Mouse (Mus musculus): ENCODE measurements around the gene Cyth3.

Cyth3 gene

DNA sequence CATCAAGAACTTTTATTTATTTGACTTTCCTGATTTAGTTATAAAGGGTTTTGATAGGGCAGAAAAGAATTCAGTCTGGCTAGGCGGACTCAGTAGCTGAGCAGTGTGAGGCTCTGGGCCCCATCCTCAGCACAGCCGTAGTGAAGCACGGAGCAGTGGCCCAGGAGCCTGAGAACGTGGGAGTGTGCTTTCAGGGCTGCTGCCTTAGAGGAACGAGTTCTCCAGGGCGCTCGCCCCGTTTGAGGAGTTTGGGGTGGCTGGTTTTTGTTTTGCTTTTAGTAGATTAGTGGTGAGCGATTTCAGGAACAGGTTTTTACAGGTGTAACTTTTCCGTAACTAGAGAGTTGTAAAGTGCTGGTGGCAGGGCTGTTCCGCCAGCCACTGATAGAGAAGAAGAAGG, 13.1 kb downstream of the Cyth3 start:
- no peak for DNase-seq (ENCODE audit: inconsistent ontology term)

DNA sequence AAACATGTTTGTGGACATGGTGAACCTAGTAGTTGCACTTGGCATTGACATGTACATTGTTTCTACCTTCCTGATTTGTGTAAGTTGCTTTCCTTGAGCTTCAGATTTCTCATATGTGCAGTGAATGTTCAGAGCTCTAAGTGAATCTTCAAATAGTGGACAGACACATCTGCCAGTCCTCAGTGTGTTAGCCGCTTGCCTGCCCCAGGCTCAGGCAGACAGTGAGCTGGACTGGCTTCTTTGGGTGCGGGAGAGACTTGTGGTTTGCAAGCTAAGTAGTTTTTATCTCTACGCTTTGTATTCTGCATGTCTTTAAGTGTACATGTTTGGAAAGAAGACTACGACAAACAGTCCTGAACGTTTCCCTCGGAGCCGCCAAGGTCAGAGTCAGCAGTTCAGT, 13.9 kb downstream of the Cyth3 start:
- no peak for DNase-seq (ENCODE audit: inconsistent ontology term)

DNA sequence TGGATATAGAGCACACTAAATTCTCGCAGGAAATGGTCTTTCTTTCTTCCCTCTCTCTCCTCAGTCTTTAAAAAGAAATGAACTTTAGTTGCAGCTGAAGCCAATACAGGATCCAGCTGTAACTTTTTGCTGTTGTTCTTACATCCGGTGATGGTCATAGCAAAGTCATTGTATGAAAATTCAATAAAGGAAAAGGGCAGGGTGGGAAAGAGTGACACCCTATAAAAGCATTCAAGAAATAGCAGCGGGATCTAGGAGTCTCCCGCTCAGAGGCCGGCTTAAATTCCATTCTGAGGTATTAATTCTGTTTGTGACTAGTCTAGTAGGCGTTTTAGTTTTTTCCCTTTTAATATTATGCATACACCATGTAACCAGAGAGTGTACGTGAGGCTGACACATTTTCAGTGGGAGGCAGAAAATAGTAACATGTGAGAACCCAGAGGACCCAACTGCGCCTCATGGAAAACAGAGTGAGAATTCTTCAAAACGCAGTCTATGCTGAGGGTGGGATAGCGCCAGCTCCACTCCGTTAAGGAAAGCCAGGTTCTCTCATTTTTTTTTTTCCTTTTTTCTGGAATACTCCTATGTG, 15.7 kb downstream of the Cyth3 start:
- DNase-seq (ENCODE audit: inconsistent ontology term): no peak

DNA sequence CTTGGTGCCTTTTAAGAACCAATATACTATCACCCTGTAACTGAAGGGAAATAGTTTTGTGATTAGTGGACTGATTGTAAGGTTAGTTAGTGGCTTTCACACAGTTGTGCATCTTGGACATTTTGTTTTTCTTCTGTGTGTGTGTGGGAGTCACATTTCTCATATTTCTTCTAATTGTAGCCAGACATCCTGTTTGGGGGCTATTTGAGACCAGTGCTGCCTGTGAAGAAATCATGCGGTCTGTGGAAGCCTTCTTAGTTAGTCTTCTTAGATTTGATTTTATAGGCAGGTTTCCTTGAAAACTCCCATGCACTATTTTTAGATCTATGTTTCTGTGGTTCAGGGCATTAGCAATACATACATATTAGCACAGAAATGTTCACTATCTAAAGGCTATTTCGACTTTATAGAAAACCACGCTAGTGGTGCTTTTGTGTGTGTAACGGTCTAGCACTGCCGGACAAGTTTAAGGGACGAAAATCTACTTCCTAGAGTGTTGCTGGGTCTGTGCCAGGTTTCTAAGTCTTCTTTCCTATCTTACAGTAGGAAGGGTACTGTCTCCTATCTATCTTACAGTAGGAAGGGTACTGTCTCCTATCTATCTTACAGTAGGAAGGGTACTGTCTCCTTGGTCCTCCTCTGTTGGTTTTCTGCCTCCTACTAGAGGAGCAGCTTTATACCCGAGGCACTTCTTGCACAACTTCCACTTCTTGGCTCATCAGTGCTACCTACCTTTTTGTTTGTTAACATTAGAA, 16.4 kb downstream of the Cyth3 start:
- no peak for DNase-seq (ENCODE audit: inconsistent ontology term)

DNA sequence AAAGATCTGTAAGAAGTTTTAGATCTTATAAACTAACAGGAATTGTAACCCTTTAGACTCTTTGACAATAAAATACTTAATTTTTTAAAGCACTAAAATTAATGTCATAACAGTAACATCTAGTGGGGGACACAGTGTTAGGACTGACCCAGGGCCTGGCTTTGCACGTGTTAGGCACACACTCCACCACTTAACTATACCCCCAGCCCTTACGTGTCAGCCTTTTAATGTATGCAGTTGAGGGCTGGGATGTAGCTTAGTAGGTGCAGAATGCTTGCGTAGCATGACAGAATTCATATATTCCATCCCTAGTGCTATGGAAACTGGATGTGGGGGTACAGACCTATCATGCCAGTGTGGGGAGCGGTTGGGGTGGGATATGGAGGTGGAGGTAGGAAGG, 17.1 kb downstream of the Cyth3 start:
- no peak for DNase-seq (ENCODE audit: inconsistent ontology term)

DNA sequence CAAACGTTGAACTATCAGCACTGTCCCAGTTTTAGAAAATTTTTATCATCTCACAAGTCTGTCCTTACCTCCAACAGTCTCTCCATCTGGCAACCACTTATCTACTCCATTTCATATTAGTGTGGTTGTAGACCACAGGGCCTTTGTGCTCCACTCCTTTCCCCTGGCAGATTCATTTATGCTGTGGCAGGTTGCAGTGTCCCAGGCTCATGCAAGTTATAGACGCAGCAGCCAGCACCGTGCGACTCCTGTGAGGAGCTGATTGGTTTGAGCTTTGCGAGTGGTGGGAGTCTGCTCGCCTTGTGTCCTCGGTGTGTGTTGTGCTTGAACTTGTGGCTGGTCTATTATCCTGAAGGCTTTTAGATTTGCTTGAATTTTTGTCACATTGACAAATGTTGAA, 17.6 kb downstream of the Cyth3 start:
- DNase-seq (ENCODE audit: inconsistent ontology term): no peak

DNA sequence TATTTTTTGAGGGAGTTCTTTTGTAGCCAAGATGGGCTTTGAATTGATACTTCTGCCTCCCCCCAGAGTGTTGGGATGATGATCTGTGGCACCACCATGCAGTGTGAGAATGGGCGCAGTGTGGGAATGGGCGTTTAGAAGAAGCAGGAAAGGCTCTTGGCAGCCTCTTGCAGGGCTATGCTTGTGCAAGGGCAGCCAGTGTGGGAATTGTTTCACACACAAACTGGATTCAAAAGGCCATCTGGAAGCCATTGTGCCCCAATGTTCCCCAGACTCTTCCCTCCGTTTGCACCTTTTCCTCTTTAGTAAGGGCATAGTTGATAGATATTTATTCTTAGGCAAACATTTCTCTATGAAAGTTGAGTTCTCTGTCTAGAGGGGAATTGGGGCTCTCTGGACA, 19.3 kb downstream of the Cyth3 start:
- no peak for DNase-seq (ENCODE audit: inconsistent ontology term)

DNA sequence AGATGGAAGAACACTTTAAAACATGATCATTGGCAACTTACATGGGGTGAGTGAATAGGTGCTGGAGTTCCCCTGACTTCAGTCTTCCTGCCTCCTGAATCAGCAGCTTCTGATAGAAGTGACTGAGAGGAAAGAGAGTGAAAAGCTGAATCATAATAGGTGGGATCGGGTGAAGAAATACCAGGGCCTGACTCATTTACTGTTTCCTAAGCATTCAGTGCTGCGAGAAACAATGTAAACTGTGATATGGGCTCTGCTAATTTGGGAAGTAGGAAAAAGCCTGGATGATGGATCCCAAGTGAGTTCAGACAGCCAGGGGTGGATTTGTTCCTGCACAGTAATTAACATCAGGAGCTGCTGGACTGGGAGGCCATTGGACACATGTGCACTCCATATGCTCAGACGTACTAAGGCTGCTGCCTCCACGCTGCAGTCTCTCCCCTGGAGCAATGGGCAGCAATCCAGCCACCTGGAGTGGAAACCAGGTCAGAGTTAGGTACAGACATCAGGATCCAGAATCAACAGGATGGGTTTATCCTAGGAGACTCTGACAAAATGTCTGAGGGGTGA, 20.1 kb downstream of the Cyth3 start:
- peak; percentile 73 for DNase-seq (ENCODE audit: inconsistent ontology term)

DNA sequence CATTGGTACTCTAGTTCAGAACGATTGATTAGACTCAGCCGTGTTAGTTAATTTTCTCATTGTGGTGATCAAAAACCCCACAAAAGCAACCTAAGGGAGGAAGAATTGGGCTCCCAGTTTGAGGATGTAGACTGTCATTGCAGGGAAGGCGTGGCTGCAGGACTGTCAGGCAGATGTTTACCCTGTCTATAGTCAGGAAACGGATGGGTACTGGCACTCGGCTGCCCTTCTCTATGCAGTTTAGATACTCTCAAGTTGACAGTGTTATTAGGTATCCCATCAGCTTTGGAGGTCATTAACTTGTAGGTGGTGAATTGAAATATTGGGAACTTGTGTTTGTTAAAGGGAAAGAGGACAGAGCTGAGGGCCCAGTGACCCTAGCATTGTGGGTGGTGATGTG, 23.7 kb downstream of the Cyth3 start:
- no peak for DNase-seq (ENCODE audit: inconsistent ontology term)

DNA sequence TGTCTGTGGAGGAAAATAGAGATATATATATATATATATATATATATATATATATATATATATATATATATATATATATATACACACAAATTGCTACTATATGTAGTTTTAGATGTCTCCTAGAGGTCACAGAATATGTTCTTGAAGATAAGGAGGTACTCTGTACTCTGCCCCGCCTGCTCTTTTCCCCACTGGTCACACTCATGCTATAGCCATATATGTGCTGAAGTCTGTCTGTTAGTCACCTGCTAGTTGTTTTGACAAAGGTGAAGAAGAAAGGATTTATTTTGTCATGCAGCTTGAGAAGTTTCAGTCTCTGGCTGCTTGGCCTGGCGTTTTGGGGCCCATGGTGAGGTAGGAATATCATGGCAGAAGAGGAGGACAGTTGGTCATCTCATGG, 25.2 kb downstream of the Cyth3 start:
- no peak for DNase-seq (ENCODE audit: inconsistent ontology term)

DNA sequence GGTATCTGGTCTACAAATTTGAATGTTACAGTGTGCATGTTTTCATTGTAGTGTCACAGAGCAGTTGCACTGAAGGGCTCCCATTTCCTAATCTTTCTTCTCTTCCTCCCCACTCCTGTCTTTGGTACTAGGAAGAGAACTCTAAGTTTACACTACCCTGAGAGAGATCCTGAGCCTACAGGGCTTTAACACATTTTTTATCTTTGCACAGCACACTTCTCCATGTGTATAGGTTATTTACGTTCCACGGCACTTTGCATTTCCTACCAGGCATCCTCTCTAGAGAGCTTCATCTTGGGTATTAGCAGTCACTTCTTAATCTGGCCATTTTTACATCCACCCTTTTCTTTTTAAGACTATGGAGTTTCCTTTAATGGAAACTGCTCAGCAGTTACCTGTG, 25.8 kb downstream of the Cyth3 start:
- DNase-seq (ENCODE audit: inconsistent ontology term): no peak

DNA sequence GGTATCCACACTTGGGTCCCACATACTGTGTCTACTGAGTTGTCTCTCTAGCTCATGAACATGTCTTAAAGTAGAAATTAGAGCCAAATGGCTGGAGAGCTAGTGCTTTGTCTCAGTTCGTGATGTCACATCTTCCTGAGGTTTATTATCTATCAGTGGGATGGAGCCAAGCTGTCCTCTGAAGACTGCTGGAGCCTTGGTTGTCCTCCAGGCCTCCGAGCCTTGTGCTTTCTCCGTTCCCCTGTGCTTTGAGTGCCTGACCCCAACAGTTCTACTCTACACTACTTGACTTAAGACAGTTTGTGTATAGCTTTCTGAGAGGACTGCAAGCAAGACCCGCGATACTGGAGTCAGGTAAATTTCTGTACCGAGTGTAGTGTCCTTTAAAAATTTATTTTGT, 26.9 kb downstream of the Cyth3 start:
- DNase-seq (ENCODE audit: inconsistent ontology term): no peak

DNA sequence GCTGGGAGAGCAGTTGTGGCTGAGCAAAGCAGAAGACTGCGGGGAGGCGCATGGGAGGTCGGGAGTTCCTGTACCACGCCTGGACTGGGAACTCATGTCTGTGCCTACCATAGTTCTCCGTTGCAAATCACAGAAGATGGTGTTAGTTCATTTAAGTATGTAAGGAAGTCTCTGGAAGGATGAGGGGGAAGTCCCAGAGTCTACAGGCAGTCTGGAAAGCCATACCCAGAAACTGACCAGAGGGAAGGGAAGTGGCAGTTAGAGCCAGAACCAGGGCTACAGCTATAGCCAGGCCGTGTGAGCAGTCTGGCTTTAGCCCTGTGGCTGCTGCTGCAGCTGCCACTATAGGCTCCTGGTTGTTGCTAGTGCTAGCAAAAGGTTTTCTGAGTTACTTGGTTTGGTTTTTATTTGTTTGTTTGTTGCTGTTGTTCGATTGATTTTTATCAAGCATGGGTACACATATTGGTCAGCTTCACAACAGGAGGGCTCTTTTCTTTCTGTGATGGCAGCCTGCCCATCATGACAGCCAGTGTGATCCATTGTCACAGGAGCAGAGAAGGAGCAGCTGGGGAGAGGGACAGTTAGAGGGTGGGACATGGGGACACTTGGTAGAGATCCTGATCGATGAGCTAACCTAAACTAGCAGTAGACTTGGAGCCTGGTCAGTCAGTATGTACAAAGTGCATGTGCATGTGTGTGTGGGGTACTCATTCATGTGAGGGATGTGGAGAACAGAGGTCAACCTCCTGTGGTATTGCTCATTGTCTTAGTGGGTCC, 29.8 kb downstream of the Cyth3 start:
- peak; percentile 63 for DNase-seq (ENCODE audit: inconsistent ontology term)

DNA sequence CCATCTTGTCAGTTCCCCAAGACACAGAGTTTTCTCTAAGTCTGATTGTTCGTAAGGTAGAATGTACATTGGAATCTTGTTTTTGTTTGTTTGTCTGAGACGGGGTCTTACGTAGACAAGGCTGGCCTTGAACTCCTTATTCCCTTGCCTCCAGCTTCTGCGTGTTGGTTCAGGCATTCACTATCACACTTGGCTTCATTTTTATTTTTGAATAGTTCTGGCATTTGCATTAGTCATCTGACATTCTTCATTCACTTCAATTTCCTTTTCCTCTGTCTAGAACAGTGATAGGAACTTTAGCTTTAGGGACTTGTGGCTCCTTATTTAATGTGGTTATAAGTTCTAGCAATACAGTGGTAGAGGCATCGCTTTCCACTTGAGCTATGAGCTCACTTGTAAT, 31.2 kb downstream of the Cyth3 start:
- DNase-seq (ENCODE audit: inconsistent ontology term): no peak

DNA sequence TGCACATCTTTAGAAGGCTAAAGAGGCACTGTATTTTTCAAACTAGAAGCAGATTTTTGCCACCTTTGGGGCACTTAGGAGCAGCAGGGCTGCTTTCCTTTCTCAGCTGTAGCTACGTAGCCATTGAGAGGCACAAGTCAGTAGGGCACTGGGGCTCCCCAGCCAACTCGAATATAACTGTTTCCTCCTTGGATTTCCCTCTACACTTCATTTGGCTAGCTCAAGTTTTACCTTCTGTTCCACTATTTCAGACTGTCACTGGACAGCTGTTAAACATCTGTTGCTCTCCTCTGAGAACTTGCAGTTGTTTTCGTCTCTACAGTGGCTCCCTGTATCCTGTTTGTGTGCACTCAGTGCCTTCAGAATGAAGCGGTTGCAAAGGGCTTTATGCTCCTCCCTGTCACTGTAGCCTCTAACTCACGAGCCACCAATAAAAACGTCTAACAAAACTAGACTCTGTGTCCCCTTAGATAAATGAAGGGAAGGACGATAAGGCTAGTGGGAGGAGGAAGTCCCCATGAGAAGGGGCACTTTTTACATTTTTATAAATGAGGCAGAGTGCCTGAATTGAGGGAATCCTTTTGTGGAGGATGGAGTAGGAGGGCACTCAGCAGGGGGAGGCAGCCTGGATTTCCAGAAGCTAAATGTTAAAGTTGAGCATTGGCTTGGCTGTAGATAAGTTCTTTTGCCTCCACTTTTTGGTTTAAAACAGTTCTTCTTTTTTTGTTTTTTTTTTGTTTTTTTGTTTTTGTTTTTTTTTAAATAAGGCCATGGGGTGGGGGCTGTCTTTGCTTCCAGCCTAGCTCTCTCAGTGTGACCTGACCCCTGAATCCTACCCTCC, 32.6 kb downstream of the Cyth3 start:
- no peak for DNase-seq (ENCODE audit: inconsistent ontology term)

DNA sequence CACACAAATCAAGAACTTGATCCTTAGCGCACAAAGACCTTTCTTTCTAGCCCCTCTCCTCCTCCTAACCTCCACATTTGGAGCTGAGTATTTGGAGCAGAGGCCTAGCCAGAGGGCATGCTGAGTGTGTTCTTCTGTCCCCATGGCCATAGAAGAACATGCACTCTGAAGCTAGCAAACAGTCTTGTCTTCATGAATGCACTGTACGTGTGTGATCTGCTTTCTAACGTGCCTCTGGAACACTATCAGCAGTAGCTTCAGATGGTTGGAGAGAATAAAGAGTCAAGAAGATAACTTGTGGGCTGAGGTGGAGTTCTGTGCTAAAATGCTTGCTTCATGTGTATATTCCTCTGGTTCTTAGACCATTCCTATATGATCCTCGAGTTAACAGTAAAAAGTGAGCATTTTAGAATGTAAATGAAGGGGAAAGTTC, 33.3 kb downstream of the Cyth3 start:
- DNase-seq (ENCODE audit: inconsistent ontology term): no peak

DNA sequence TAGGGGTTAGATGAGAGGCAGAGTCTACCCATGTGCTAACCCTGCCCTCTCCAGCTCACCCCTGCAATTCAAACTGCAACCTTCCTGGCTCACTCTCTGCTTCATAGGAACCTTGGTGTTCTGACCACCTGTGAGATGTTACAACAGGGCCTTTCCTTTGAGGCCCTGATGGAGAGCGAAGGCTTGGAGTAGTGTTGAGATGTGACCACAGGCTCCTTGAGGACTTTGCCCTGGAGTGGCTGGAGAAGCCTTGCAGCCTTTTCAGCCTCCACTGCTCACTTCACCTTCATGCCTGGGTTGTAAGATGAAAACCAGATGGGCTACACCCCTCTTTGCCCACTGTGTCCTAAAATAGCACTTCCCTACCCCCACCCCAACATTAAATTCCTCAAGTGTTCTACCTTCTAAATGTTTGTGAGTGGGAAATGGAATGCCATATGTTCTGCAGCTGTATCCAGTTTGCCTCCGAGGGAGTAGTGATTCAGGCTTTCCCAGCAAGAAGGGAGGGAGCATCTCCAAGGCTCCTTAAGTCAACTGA, 34.5 kb downstream of the Cyth3 start:
- no peak for DNase-seq (ENCODE audit: inconsistent ontology term)

DNA sequence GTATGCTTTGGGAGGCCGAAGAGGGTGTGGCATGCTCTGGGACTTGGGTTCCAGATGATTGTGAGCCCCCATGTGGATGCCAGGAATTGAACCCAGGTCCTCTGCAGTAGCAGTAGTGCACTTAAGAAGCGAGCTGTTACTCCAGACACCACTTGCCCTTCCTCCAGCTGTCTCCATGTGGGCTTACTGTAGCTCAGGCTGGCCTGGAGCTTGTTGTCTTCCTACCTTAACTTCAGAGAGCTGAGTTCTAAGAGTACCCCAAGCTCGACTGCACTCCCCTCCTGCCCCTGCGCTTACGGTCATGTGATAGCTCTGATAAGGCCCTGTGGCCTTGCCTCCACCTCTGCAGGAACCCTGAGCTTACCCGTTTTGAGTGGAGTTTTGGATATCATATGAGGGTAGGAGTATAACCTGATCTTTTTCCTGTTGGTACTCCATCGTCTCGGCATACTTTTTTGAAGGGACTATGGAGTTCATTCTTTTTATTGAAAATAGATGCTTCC, 36.8 kb downstream of the Cyth3 start:
- no peak for DNase-seq (ENCODE audit: inconsistent ontology term)

DNA sequence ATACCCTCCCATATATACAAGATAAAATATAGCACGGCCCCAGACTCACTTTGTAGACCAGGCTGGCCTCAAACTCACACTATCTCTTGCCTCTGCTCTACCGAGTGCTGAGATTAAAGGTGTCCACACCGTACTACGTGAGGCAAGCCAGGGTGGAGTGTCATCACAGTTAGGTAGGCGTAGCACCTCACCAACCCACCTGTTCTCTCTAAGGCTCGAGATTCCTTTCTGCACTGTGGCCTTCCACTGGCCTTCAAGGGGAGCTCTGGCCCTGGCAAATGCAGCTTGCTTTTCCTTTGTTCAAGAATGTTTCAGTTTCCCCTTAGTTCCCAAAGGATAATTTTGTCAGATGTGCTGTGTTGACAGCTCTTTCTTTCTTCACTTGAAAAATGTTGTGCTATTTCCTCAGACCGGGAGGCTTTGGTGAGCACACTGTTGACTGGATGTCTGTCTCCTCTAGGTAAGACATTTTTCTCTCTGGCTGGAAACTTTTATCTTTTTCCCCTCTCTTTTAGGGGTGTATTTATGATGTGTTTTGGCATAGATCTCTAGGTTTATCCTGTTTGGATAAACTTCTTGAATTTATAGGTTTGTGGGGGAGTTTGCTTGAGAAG, 40.9 kb downstream of the Cyth3 start:
- no peak for DNase-seq (ENCODE audit: inconsistent ontology term)

DNA sequence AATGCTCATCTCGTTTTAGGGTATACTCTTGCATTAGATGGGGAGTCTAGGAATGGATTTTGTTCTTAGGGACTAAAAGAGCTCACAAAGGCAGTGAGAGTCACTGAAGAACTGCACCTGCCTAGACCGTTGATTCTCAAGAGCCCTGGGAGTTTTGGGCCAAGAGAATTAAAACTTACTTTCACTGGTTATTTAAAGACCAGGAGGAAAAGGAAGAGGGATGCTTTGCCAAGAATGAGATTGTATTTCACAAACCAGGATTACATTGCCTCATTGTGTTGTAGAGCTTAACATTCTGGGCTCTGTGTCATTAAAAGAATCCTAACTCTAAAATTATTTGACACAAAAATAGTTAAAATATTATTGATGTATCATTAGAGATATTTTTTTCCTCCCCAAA, 43.3 kb downstream of the Cyth3 start:
- no peak for DNase-seq (ENCODE audit: inconsistent ontology term)

DNA sequence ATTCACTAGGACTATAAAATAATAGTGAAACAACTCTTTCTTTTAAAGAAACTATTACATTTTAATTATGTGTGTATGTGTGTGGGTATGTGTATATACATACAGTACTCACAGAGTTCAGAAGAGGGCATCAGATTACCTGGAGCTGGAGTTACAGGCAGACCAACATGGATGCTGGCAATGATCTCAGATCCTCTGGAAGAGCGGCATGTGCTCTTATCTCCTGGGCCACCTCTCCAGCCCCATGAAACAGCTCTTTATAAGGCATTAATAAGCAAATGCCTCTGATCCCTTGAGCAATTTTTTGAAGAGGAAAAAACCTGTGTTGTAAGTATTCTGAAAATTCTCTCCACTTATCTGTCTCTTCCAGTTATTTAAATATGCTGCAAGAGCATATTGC, 43.8 kb downstream of the Cyth3 start:
- DNase-seq (ENCODE audit: inconsistent ontology term): no peak
